Mouse (Mus musculus) ES-Bruce4 (cell line): ENCODE results near the gene Ube2d2b.

Experiments
- CTCF ChIP-seq: IDR thresholded peaks from one replicate; pipeline ENCODE4 v1.8.1; 2011; ENCODE audit warnings: low read depth, low read length
- POLR2A ChIP-seq: IDR thresholded peaks from one replicate; pipeline ENCODE4 v1.8.1; 2011; ENCODE audit warnings: low read length; ENCODE audit not compliant: insufficient read depth

DNA sequence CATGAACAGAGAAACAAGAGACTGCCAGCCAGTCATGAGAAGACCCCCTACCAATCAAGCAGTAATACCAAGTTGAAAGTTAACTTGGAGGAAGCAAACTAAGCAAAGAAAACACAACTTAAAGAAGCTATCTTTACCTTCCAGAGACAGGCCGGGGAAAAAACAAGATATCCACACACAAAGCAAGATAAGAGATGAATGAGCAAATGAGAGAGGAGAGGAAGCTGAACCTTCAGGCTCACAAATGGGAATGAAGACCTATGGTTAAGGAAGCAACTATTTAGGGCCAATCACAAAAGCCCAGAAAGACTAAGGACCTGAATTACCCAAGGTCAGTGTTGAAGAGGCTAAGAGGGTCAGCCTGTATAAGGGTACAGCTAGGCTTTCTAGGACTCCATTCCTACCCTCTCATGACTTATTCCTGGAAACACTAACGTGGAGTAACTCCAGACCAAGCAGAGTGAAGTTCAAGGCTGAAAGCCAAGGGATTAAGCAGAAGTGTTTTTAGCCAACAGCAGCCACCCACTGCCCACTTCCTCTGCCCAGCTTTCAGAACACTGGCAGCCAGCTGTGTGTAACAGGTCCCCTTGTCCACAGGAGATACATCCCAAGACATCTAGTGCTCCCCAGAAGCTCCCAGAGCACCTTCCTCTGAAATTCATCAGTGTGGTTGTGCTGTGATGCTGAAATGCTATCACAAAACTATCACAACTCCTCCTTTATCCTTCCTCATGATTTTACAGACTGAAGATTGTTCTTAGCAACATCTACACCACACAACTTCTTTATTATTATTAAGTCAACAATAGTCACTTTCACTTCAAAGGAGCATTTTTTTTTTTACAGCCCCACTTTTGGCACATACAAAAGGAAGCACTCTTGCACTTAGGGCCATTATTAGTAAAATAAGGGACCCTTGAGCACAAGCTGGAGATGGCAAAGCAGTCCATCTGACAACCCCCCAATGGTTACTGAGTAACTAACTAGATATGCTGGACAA lies 36.5 kb downstream of the Ube2d2b start:
- TF ChIP-seq CTCF (no peak), POLR2A (no peak)
